Mouse (Mus musculus): ENCODE measurements around the gene Ecel1. TPM values are rescaled to one million over a fixed set of nuclear protein-coding genes. Genes with fewer than 3 reads are reported as not detected.
A peak's percentile ranks its signal among the peaks of the same experiment; 100 is the strongest.

Ecel1 gene
- total RNA-seq, 2 experiments from 2014 or later: 1.1 to 2.9 TPM

- no peak for DNase-seq (ENCODE audit: low spot score in 2 of 2)
Measured at GRCm38 (mm10) chr1:87171312-87171711, 15.0 kb upstream of the Ecel1 start.

GRCm38 (mm10) chr1:87170458-87170857 is 14.1 kb upstream of the Ecel1 start:
- DNase-seq (ENCODE audit: low spot score in 2 of 2): no peak

- DNase-seq (ENCODE audit: low spot score in 2 of 2): no peak
Measured at GRCm38 (mm10) chr1:87164796-87165184, 8.5 kb upstream of the Ecel1 start.

GRCm38 (mm10) chr1:87164164-87164795 is 8.0 kb upstream of the Ecel1 start:
- DNase-seq (ENCODE audit: low spot score in 2 of 2): no peak

GRCm38 (mm10) chr1:87159396-87159795 is 3.1 kb upstream of the Ecel1 start:
- DNase-seq (ENCODE audit: low spot score in 2 of 2): no peak

GRCm38 (mm10) chr1:87155531-87156198 is 656 bp downstream of the Ecel1 start:
- no peak for DNase-seq (ENCODE audit: low spot score in 2 of 2)

- DNase-seq (ENCODE audit: low spot score in 2 of 2): no peak
Measured at GRCm38 (mm10) chr1:87154501-87155120, 1.7 kb downstream of the Ecel1 start.

- DNase-seq (ENCODE audit: low spot score in 2 of 2): no peak
Measured at GRCm38 (mm10) chr1:87153776-87154500, 2.4 kb downstream of the Ecel1 start.

- DNase-seq (ENCODE audit: low spot score in 2 of 2): no peak
Measured at GRCm38 (mm10) chr1:87151286-87151685, 5.0 kb downstream of the Ecel1 start.

GRCm38 (mm10) chr1:87149422-87149821 is 6.9 kb downstream of the Ecel1 start:
- DNase-seq (ENCODE audit: low spot score in 2 of 2): no peak

- DNase-seq (ENCODE audit: low spot score in 2 of 2): no peak
Measured at GRCm38 (mm10) chr1:87143141-87143540, 13.2 kb downstream of the Ecel1 start.

GRCm38 (mm10) chr1:87142456-87142855 is 13.9 kb downstream of the Ecel1 start:
- DNase-seq (ENCODE audit: low spot score in 2 of 2): peak; percentile 42 to 58

- DNase-seq (ENCODE audit: low spot score in 2 of 2): no peak
Measured at GRCm38 (mm10) chr1:87141550-87141949, 14.8 kb downstream of the Ecel1 start.

GRCm38 (mm10) chr1:87131803-87132202 is 24.5 kb downstream of the Ecel1 start:
- DNase-seq (ENCODE audit: low spot score in 2 of 2): no peak

- no peak for DNase-seq (ENCODE audit: low spot score in 2 of 2)
Measured at GRCm38 (mm10) chr1:87127206-87128030, 28.9 kb downstream of the Ecel1 start.

GRCm38 (mm10) chr1:87124673-87125072 is 31.6 kb downstream of the Ecel1 start, which contains the start of gene Akp3:
Gene Akp3, plus strand, starts transcription at chr1:87124973.
- DNase-seq (ENCODE audit: low spot score in 2 of 2): no peak

- no peak for DNase-seq (ENCODE audit: low spot score in 2 of 2)
Measured at GRCm38 (mm10) chr1:87114784-87115183, 41.5 kb downstream of the Ecel1 start.

- DNase-seq (ENCODE audit: low spot score in 2 of 2): peak; percentile 48 to 50
Measured at GRCm38 (mm10) chr1:87111719-87112354, 44.5 kb downstream of the Ecel1 start.

- no peak for DNase-seq (ENCODE audit: low spot score in 2 of 2)
Measured at GRCm38 (mm10) chr1:87108564-87108963, 47.8 kb downstream of the Ecel1 start.

- DNase-seq (ENCODE audit: low spot score in 2 of 2): peak in 1 of 2 experiments; percentile 19
Measured at GRCm38 (mm10) chr1:87106536-87106935, 49.8 kb downstream of the Ecel1 start.

Data from adrenal gland, adult 18-20 months (tissue).